In genomic region chr12:25220096-25220779, GRCm38 (mm10) we compare ENCODE assay signal across 24 mouse cellular contexts.
A peak's percentile ranks its signal among the peaks of the same experiment; 100 is the strongest.
DNase-seq lines count a peak whose midpoint lies in the region; ATAC-seq lines count a peak whose summit lies in the region.
"Had no signal": no experiment of that assay in that cellular context is flagged by ENCODE, and none has a peak within 500 bp of the region (broad histone marks: within the 10 kb centered on the region; RNA-seq: fewer than 3 reads in every experiment).

No protein-coding gene starts in this region.

- no peak for ATAC-seq in embryonic facial prominence, embryonic 12.5 days (ENCODE audit: insufficient number of reproducible peaks, insufficient read depth, low FRiP score, low TSS enrichment)
- ATAC-seq in kidney, embryonic 15.5 days (replicated peaks; ENCODE audit: low FRiP score) = 0 out of 2 replicates have a peak, but pooled peaks have one; percentile 9
- ATAC-seq: activated CD4-positive, CD25-positive, alpha-beta regulatory T cell, adult 4 months; CD4-positive, CD25-positive, alpha-beta regulatory T cell, adult 4 months; forebrain, embryonic 15.5 days; inflammation-experienced regulatory T-cells, adult 6 months had no signal

- peaks cover 13% of the 10 kb centered on the region; the same call in 1 of the 2 replicates for H3K27me3 ChIP-seq in heart, embryonic 10.5 days (ENCODE audit: insufficient read depth, poor library complexity, severe bottlenecking)
- H3K27me3 ChIP-seq in embryonic facial prominence, embryonic 12.5 days = no peaks in the 10 kb centered on the region; the same call in 1 of the 2 replicates
- no peaks in the 10 kb centered on the region for H3K27me3 ChIP-seq in kidney, embryonic 15.5 days
- H3K27me3 ChIP-seq: forebrain, embryonic 15.5 days had no signal

- DNase-seq in heart, embryonic 10.5 days (ENCODE audit: low spot score) = no peak
- DNase-seq in heart, postnatal 10 days = no peak
- DNase-seq in kidney, postnatal 4 days = peak; percentile 43 to 71
- no peak for DNase-seq in adrenal gland, postnatal 10 days
- no peak for DNase-seq in ovary, postnatal 36 days (ENCODE audit: low spot score)
- no peak for DNase-seq in lung, postnatal 25 days (ENCODE audit: low spot score)
- DNase-seq: adrenal gland, postnatal 25 days; cerebellum, adult 18-20 months; cerebellum, postnatal 36 days; gastrocnemius, postnatal 25 days; layer of hippocampus, postnatal 36 days; liver; lung, embryonic 14.5 days; midbrain, embryonic 14.5 days had no signal

- H3K4me3 ChIP-seq in heart, embryonic 10.5 days = no peak overlapping the region
- H3K4me3 ChIP-seq in embryonic facial prominence, embryonic 12.5 days = no peak overlapping the region
- no peak overlapping the region for H3K4me3 ChIP-seq in kidney, embryonic 15.5 days (replicated peaks)
- H3K4me3 ChIP-seq: erythroblast, embryonic 14.5 days; forebrain, embryonic 15.5 days; hindbrain, embryonic 13.5 days; myocyte had no signal

- 41% methylated on average over 9 of the region's 9 CpGs for WGBS in heart, embryonic 10.5 days
- WGBS in embryonic facial prominence, embryonic 12.5 days = 70% methylated on average over 9 of the region's 9 CpGs
- WGBS in kidney, embryonic 15.5 days = 67% methylated on average over 9 of the region's 9 CpGs

- no peak overlapping the region for H3K9ac ChIP-seq in embryonic facial prominence, embryonic 12.5 days
- no peak overlapping the region for H3K9ac ChIP-seq in kidney, embryonic 15.5 days
- H3K9ac ChIP-seq: forebrain, embryonic 15.5 days; hindbrain, embryonic 13.5 days; lung, embryonic 14.5 days had no signal

- H3K27ac ChIP-seq in heart, embryonic 10.5 days = peak overlapping the region; percentile 30
- peak overlapping the region; percentile 23; the same call in 1 of the 2 replicates for H3K27ac ChIP-seq in embryonic facial prominence, embryonic 12.5 days
- H3K27ac ChIP-seq in kidney, embryonic 15.5 days = peak overlapping the region; percentile 54; the same call in 1 of the 2 replicates
- H3K27ac ChIP-seq: forebrain, embryonic 15.5 days; hindbrain, embryonic 13.5 days had no signal

- no peaks in the 10 kb centered on the region for H3K36me3 ChIP-seq in heart, embryonic 10.5 days
- no peaks in the 10 kb centered on the region for H3K36me3 ChIP-seq in embryonic facial prominence, embryonic 12.5 days
- no peaks in the 10 kb centered on the region for H3K36me3 ChIP-seq in kidney, embryonic 15.5 days
- H3K36me3 ChIP-seq: forebrain, embryonic 15.5 days; G1E; hindbrain, embryonic 13.5 days had no signal

- intact Hi-C loops in heart, postnatal 10 days (cut with DNase I) = no loop called here

- H3K9me3 ChIP-seq in heart, embryonic 10.5 days = no peaks in the 10 kb centered on the region
- H3K9me3 ChIP-seq in embryonic facial prominence, embryonic 12.5 days = no peaks in the 10 kb centered on the region
- H3K9me3 ChIP-seq in kidney, embryonic 15.5 days (replicated peaks) = no peaks in the 10 kb centered on the region
- H3K9me3 ChIP-seq: forebrain, embryonic 15.5 days; hindbrain, embryonic 13.5 days had no signal

- no peak overlapping the region for H3K4me2 ChIP-seq in embryonic facial prominence, embryonic 12.5 days (replicated peaks)
- H3K4me2 ChIP-seq in kidney, embryonic 15.5 days = no peak overlapping the region
- H3K4me2 ChIP-seq: forebrain, embryonic 15.5 days; hindbrain, embryonic 13.5 days; lung, embryonic 14.5 days had no signal

- peaks cover 52% of the 10 kb centered on the region for H3K4me1 ChIP-seq in heart, embryonic 10.5 days
- peaks cover 24% of the 10 kb centered on the region for H3K4me1 ChIP-seq in embryonic facial prominence, embryonic 12.5 days
- peaks cover 59% of the 10 kb centered on the region for H3K4me1 ChIP-seq in kidney, embryonic 15.5 days

Comparison
In these comparisons a context has a peak if more than half of its experiments do, and no peak if none do; other contexts are left out.
1. DNase-seq: peak in kidney, postnatal 4 days (2 of 2); none in heart, embryonic 10.5 days (single experiment), heart, postnatal 10 days (0 of 2), adrenal gland, postnatal 10 days (single experiment), ovary, postnatal 36 days (single experiment) and lung, postnatal 25 days (single experiment).
2. Peak in every context shown above with its lines, with median percentiles within 50 percentile points of each other: H3K27ac ChIP-seq.